Mouse (Mus musculus) heart, adult 2 months (tissue): ENCODE results near the gene Pxylp1.

Experiments
- CTCF ChIP-seq: fragments of 200-600 bp; IDR thresholded peaks from 2 replicates; pipeline ENCODE4 v1.8.1; 2022; ENCODE audit warnings: antibody characterized with exemption, mild to moderate bottlenecking, moderate library complexity
- EP300 ChIP-seq: fragments of 200-500 bp; IDR thresholded peaks from 2 replicates; pipeline ENCODE4 v1.6.1; 2011; ENCODE audit warnings: low read depth, low read length, control low read depth; ENCODE audit not compliant: insufficient read depth
- POLR2A ChIP-seq: fragments of 200-500 bp; IDR thresholded peaks from 2 replicates; pipeline ENCODE4 v1.6.1; 2011; ENCODE audit warnings: mild to moderate bottlenecking, low read depth, low read length, control low read depth; ENCODE audit not compliant: insufficient read depth

DNA sequence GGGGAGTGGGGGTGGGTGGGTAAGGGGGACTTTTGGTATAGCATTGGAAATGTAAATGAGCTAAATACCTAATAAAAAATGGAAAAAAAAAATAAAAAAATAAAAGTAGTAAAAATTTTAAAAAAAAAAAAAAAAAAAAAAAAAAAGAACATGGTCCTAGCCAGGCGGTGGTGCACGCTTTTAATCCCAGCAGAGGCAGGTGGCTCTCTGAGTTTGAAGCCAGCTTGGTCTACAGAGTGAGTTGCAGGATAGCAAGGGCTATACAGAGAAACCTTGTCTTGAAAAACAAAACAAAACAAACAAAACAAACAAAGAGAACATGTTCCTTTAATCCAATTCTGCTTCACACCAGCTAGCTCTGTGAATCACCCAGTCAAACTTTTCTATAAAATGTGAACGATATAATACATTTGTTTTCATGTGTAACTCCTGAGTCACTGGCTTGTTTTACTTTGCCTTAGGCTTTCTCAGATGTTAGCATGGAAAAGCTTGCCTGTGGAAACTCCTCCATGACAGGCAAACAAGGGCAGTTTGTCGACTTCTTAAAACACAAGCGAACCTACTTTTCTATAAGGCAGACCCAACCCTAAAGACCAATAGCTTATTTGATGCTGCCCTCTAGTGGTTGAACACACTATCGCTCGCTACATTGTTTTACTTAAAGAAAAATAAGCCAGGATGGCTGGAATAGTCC, 74.2 kb downstream of the Pxylp1 start:
- TF ChIP-seq POLR2A: no peak
- TF ChIP-seq EP300: no peak
- TF ChIP-seq CTCF: peak; percentile 92
